Mouse (Mus musculus): ENCODE results near the gene Phpt1. TPM values are rescaled to one million over a fixed set of nuclear protein-coding genes. Genes with fewer than 3 reads are reported as not detected.

Phpt1 gene
- total and polyA plus RNA-seq, 2 experiments from 2014 or later: 33.7 to 171 TPM

DNA sequence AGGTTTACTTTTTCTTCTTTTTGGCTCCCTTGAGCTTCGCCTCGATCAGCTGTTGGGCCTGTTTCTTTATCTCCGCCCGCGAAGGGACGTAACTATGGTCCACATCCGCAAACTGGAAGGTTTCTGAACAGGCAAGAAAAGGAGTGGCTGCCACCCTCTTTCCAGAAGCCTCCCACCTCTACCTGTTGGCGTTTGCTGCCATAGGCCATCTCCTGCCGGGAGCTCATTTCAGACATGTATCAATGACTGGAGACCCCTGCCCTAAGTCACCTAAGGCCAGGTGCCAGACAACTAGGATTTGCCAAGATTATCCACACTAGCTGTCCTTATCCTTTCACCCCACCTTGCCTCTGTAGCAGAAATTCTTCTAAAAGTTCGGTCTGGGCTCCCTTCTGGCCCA, 33.6 kb upstream of the Phpt1 start:
- no peak for TF ChIP-seq CTCF (IDR thresholded peaks at IDR 0.05; ENCODE audit: low read depth)
- Histone ChIP-seq H3K27me3 (ENCODE audit: insufficient read depth, low read length) (no peaks in the 10 kb centered on the region), H3K4me2 (ENCODE audit: low read depth) (peak overlapping the region; percentile 59), H3K4me3 (ENCODE audit: low read depth, low read length) (peak overlapping the region; percentile 66), H3K9ac (peak overlapping the region; percentile 69; the same call in 1 of the 2 replicates), H3K36me3 (ENCODE audit: insufficient read depth) (no peaks in the 10 kb centered on the region), H3K4me1 (ENCODE audit: insufficient read depth) (peaks cover 16% of the 10 kb centered on the region; the same call in 1 of the 2 replicates), H3K9me3 (ENCODE audit: low read length) (no peaks in the 10 kb centered on the region), H3K27ac (ENCODE audit: low read depth, low read length) (peak overlapping the region; percentile 91)
- DNase-seq: no peak
- ATAC-seq: no peak
- WGBS: 71% methylated on average over 10 of the region's 10 CpGs

DNA sequence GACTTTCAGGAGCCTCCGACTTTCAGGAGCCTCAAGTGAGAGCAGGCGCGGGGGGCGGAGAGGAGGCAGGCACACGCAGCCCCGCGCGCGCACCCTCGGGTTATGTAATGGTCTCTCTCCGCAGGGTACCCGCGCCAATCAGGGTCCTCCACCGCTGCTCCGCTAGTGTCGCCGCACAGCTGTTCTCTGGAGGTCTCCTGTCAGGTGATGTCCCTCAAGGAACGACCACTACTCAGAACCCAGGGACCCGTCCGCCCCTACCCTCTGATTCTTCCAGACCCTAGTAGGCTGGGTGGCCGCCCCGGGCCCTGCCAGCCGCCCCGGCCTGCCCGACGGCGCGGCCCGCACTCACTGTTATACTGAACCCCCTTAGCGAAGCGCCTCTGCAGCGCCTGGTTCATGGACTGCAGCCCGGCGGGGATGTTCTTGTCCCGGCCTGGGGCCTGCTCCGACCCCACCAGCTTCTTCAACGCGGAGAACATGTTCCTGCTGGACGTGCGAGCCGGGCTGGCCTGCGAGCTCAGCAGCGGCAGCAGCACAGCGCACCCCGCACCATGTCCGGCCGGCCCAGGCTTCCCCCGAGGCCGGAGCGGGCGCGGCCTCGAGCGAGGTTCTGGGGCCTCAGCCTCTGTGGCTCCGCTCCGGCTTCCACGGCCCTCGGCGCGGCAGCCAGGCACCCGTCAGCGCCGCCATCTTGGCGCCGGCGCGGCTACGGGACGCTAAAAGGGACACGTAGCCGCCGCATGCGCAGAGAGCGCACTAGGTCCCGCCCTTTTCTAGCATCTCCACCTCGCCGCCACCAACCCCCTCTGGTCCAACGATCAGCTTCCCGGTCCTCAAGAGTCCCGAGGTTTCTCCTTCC, 33.0 kb upstream of the Phpt1 start, which contains the start of gene Rabl6:
Gene Rabl6, minus strand, starts transcription at position 761 of the 862 bp plus-strand sequence.
- peak; percentile 97 for DNase-seq
- Histone ChIP-seq H3K27me3 (ENCODE audit: insufficient read depth, low read length) (no peaks in the 10 kb centered on the region), H3K4me3 (ENCODE audit: low read depth, low read length) (peak within 1 kb of the TSS; percentile 66), H3K27ac (ENCODE audit: low read depth, low read length) (peak within 1 kb of the TSS; percentile 91), H3K4me1 (ENCODE audit: insufficient read depth) (peaks cover 16% of the 10 kb centered on the region; the same call in 1 of the 2 replicates), H3K9me3 (ENCODE audit: low read length) (no peaks in the 10 kb centered on the region), H3K36me3 (ENCODE audit: insufficient read depth) (no peaks in the 10 kb centered on the region), H3K4me2 (ENCODE audit: low read depth) (peak within 1 kb of the TSS; percentile 59), H3K9ac (peak within 1 kb of the TSS; percentile 69)
- WGBS: 1% methylated on average over 80 of the region's 80 CpGs
- peak; percentile 96 for ATAC-seq
- TF ChIP-seq CTCF (IDR thresholded peaks at IDR 0.05; ENCODE audit: low read depth): no peak

DNA sequence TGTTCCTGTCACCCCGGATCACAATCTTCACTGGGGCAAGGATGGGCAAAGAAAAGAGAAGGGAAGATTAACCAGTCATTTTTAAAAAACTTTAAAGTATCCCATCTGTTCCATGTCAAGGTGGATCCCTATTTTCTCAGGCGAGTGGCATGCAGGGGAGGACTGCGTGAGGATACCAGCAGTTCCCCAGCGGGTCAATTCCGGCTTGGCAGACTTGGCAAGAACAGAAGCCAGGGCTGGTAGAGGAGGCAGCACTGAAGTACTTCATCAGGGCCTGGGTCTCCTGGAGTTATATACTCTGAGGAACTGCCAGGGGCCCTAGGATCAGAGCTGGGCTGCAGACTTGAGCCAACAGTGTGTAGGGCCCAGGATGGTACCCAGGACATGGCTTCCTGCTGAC, 27.5 kb upstream of the Phpt1 start:
- H3K4me2 ChIP-seq (ENCODE audit: low read depth): no peak overlapping the region
- ATAC-seq (no peak), DNase-seq (no peak)
- peaks cover 6% of the 10 kb centered on the region; the same call in 1 of the 2 replicates for H3K4me1 ChIP-seq (ENCODE audit: insufficient read depth)
- H3K9ac ChIP-seq: no peak overlapping the region
- no peak overlapping the region for H3K27ac ChIP-seq (ENCODE audit: low read depth, low read length)
- 92% methylated on average over 5 of the region's 5 CpGs for WGBS
- no peaks in the 10 kb centered on the region for H3K27me3 ChIP-seq (ENCODE audit: insufficient read depth, low read length)
- peaks cover 52% of the 10 kb centered on the region for H3K36me3 ChIP-seq (ENCODE audit: insufficient read depth)
- no peak for TF ChIP-seq CTCF (IDR thresholded peaks at IDR 0.05; ENCODE audit: low read depth)
- H3K9me3 ChIP-seq (ENCODE audit: low read length): no peaks in the 10 kb centered on the region
- no peak overlapping the region for H3K4me3 ChIP-seq (ENCODE audit: low read depth, low read length)

DNA sequence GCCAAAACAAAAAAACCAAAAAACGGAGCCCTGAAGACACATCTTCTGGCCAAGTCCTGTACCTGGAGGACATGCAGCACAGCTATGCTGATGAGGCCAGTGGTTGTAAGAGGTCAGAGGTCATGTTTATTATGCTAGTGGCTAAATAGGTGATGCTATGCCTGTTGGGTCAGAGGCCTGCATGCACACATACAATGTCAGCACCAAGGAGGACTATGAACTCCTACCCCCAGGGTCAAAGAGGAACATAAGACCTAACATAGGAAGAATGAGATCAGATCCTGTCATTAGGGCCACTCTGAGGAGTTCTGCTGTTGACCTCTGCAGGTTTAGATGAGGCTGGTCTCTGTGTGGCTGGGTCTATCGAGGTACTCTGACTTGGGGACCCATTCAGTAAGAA, 25.0 kb upstream of the Phpt1 start:
- Histone ChIP-seq H3K27ac (ENCODE audit: low read depth, low read length) (no peak overlapping the region), H3K4me3 (ENCODE audit: low read depth, low read length) (no peak overlapping the region), H3K9me3 (ENCODE audit: low read length) (no peaks in the 10 kb centered on the region), H3K4me1 (ENCODE audit: insufficient read depth) (no peaks in the 10 kb centered on the region), H3K36me3 (ENCODE audit: insufficient read depth) (peaks cover 76% of the 10 kb centered on the region), H3K27me3 (ENCODE audit: insufficient read depth, low read length) (no peaks in the 10 kb centered on the region), H3K4me2 (ENCODE audit: low read depth) (no peak overlapping the region), H3K9ac (no peak overlapping the region)
- 72% methylated on average over 2 of the region's 2 CpGs for WGBS
- no peak for ATAC-seq
- TF ChIP-seq CTCF (IDR thresholded peaks at IDR 0.05; ENCODE audit: low read depth): no peak
- no peak for DNase-seq

DNA sequence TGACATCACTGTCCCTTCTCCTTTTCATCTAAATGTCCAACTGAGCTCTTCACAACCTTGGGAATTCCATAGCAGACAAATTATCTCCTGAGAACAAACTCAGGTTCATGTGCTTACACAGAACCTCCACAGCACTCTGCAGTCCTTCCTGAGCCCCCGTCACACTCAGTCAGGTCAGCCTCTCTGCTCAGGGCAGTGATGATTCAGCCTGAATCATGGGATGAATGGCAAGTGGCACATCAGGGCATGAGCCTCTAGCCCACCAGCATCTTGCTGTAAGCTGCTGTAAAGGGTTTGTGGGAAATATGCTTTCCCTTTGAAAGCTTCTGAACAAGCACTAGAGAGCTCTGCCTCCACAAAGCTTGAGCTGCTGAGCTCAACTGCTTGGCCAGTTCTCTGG, 23.7 kb upstream of the Phpt1 start:
- H3K4me2 ChIP-seq (ENCODE audit: low read depth): no peak overlapping the region
- 97% methylated on average over 1 of the region's 1 CpGs for WGBS
- H3K9me3 ChIP-seq (ENCODE audit: low read length): no peaks in the 10 kb centered on the region
- H3K27me3 ChIP-seq (ENCODE audit: insufficient read depth, low read length): no peaks in the 10 kb centered on the region
- H3K9ac ChIP-seq: no peak overlapping the region
- H3K27ac ChIP-seq (ENCODE audit: low read depth, low read length): no peak overlapping the region
- no peak for ATAC-seq
- TF ChIP-seq CTCF (IDR thresholded peaks at IDR 0.05; ENCODE audit: low read depth): no peak
- no peaks in the 10 kb centered on the region for H3K4me1 ChIP-seq (ENCODE audit: insufficient read depth)
- H3K4me3 ChIP-seq (ENCODE audit: low read depth, low read length): no peak overlapping the region
- peaks cover 83% of the 10 kb centered on the region for H3K36me3 ChIP-seq (ENCODE audit: insufficient read depth)
- DNase-seq: no peak

DNA sequence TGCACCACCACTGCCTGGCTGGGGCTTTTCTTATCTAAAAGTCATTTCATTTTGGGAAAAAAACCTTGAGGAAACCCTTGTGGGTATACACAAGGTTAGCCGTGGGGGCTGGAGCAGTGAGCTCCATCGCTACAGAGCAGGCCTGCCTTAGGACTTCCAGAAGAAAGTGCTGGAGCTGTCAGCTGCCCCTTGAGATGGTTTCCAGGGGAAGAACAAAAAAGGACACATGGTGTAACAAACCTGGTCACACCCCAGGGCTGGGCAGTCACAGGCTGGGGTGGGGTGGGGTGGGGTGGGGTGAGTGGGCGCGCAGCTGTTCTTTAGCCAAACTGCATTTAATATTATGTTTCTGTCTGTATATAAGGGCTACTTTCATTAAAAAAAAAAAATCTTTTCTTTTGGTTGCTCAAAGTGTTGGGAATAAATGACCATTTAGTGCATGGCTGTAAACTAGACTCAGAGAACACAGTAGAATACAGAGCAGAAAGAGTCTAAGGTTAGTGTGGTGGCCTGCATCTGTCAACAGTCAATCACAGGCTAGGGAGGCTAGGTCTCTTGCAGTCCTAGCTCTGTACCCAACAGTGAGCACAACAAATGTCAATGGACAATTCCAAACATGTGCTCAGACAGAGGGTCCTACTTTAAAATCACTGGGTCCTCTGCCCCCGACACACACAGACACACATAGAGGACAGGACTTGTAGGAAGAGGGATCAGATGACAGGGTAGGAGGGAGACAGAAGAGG, 21.9 kb upstream of the Phpt1 start:
- DNase-seq (no peak), ATAC-seq (no peak)
- whole genome bisulfite sequencing: 97% methylated on average over 5 of the region's 5 CpGs
- Histone ChIP-seq H3K9me3 (ENCODE audit: low read length) (no peaks in the 10 kb centered on the region), H3K27ac (ENCODE audit: low read depth, low read length) (no peak overlapping the region), H3K27me3 (ENCODE audit: insufficient read depth, low read length) (no peaks in the 10 kb centered on the region), H3K4me2 (ENCODE audit: low read depth) (no peak overlapping the region), H3K36me3 (ENCODE audit: insufficient read depth) (peaks cover 90% of the 10 kb centered on the region), H3K4me3 (ENCODE audit: low read depth, low read length) (no peak overlapping the region), H3K4me1 (ENCODE audit: insufficient read depth) (no peaks in the 10 kb centered on the region), H3K9ac (no peak overlapping the region)
- TF ChIP-seq CTCF (IDR thresholded peaks at IDR 0.05; ENCODE audit: low read depth): no peak

DNA sequence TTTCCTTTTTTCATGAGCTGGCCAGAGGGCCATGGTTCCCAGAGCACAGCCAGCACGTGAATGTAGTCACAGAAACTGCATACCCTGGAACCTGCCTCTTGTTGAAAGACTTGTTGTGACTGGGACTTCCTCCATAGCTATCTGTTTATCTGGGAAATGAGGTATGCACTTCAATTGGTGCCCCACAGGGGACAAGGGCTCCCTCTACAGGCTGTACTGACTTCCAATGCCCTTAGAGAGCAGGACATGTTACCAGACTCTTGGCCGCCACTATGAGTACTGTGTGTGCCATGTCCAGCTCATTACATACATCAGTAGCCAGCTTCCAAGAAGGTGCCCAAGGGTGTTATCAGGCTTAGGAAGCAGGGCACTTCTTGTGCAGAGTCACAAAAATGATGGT, 16.8 kb upstream of the Phpt1 start:
- H3K4me2 ChIP-seq (ENCODE audit: low read depth): no peak overlapping the region
- WGBS: 85% methylated on average over 2 of the region's 2 CpGs
- DNase-seq: no peak
- no peaks in the 10 kb centered on the region for H3K9me3 ChIP-seq (ENCODE audit: low read length)
- H3K4me1 ChIP-seq (ENCODE audit: insufficient read depth): no peaks in the 10 kb centered on the region
- ATAC-seq: no peak
- no peak overlapping the region for H3K9ac ChIP-seq
- H3K27ac ChIP-seq (ENCODE audit: low read depth, low read length): no peak overlapping the region
- no peaks in the 10 kb centered on the region for H3K27me3 ChIP-seq (ENCODE audit: insufficient read depth, low read length)
- TF ChIP-seq CTCF (IDR thresholded peaks at IDR 0.05; ENCODE audit: low read depth): peak; percentile 43
- peaks cover 71% of the 10 kb centered on the region for H3K36me3 ChIP-seq (ENCODE audit: insufficient read depth)
- no peak overlapping the region for H3K4me3 ChIP-seq (ENCODE audit: low read depth, low read length)
